Mouse (Mus musculus) kidney, postnatal 0 days (tissue): ENCODE measurements around the gene Chrdl2. TPM values are rescaled to one million over a fixed set of nuclear protein-coding genes. Genes with fewer than 3 reads are reported as not detected.

ENCODE experiments used
- ATAC-seq: fragments of 200-750 bp; cut with Nextera tagmentation; replicated peaks from 2 replicates; pipeline ENCODE4 v1.8.0; 2017; ENCODE audit warnings: low read depth, moderate number of reproducible peaks, moderate TSS enrichment, moderate library complexity; ENCODE audit not compliant: low FRiP score
- DNase-seq: peaks from one replicate; pipeline ENCODE4 v3.0.0-alpha.2; 2016; ENCODE audit warnings: low spot score
- H3K27ac ChIP-seq: fragments of 300-500 bp; sonication (generic); 2 replicates; pipeline ENCODE4 v1.5.1; 2014; ENCODE audit warnings: mild to moderate bottlenecking
- H3K27me3 ChIP-seq: fragments of 300-500 bp; sonication (generic); 2 replicates; pipeline ENCODE4 v1.6.1; 2014; ENCODE audit warnings: low read length, mixed read lengths; ENCODE audit not compliant: insufficient read depth
- H3K36me3 ChIP-seq: fragments of 300-500 bp; sonication (generic); 2 replicates; pipeline ENCODE4 v1.6.1; 2014; ENCODE audit warnings: low read length, mixed read lengths; ENCODE audit not compliant: insufficient read depth
- H3K4me1 ChIP-seq: fragments of 300-500 bp; sonication (generic); replicated peaks from 2 replicates; pipeline ENCODE4 v1.6.1; 2014; ENCODE audit warnings: antibody characterized with exemption, low read length, mixed read lengths; ENCODE audit not compliant: insufficient read depth
- H3K4me2 ChIP-seq: fragments of 300-500 bp; sonication (generic); 2 replicates; pipeline ENCODE4 v1.6.1; 2014; ENCODE audit warnings: mild to moderate bottlenecking, low read length, moderate library complexity, mixed read lengths
- H3K4me3 ChIP-seq: fragments of 300-500 bp; sonication (generic); replicated peaks from 2 replicates; pipeline ENCODE4 v1.5.1; 2014; ENCODE audit warnings: low read depth, low read length
- H3K9ac ChIP-seq: fragments of 300-500 bp; sonication (generic); 2 replicates; pipeline ENCODE4 v1.6.1; 2014; ENCODE audit warnings: low read depth, low read length
- H3K9me3 ChIP-seq: fragments of 300-500 bp; sonication (generic); replicated peaks from 2 replicates; pipeline ENCODE4 v1.6.1; 2016; ENCODE audit warnings: low read length, inconsistent platforms, mixed read lengths
- CTCF ChIP-seq: IDR thresholded peaks from 2 replicates; pipeline ENCODE4 v1.5.1; 2016; ENCODE audit warnings: antibody characterized with exemption, low read depth, mild to moderate bottlenecking, moderate library complexity
- WGBS: fragments of 180-500 bp; shearing (Covaris S2); extraction: QIAGEN DNeasy Blood & Tissue Kit; methylation state at CpG from one replicate; pipeline ENCODE4 v1.1.7; 2014; 5-methylcytosine and 5-hydroxymethylcytosine counted together
- polyA plus RNA-seq: library from polyadenylated mRNA; unstranded; fragments of >200 nt; fragmentation: Nextera tagmentation; extraction: Ambion mirVana; gene quantifications from 2 replicates; pipeline ENCODE4 v1.2.1, GENCODE M21; 2015

The Chrdl2 gene
- polyA plus RNA-seq, 1 experiment from 2014 or later = 0.32 TPM

DNA sequence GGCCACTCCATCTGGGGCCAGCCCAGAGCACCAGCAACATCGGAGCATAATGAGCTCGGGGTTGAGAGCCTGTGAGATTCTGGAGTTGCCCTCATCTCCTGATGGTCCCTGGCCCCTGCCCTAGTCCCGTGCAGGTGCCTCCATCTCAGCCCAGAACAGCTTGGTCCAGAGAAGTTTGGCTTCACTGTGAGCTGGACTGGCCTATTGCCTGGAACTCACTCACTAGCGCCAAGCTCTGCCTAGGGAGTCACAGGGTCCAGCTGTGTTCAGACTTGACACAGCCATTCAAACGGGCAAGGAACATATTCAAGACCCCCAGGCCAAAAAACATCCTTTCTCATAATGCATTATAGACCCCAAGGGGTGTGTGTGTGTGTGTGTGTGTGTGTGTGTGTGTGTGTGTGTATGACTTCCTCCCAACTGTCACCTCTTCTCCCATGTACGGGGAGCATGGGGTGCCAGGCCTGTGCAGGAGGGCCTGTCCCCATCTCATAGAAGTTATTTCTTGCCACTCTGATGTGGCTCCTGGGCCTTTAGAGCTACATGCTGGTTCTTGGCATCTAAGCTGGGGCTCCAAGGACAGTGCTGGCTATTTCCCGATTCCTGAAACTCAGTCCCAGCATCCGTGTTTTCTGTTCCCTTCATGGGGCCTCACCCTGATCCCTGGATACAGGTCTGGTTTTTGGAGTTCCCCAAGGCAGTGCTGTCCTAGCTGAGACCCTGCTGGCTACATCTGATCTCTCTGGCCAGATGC, 25.2 kb downstream of the Chrdl2 start:
- H3K36me3 ChIP-seq = no peaks in the 10 kb centered on the region
- WGBS = 81% methylated on average over 8 of the region's 8 CpGs
- 0 out of 2 replicates have a peak, but pooled peaks cover 10% of the 10 kb centered on the region for H3K4me1 ChIP-seq
- H3K4me3 ChIP-seq = no peak overlapping the region
- no peak overlapping the region for H3K27ac ChIP-seq
- no peak overlapping the region for H3K4me2 ChIP-seq
- ATAC-seq = no peak
- no peak for TF ChIP-seq CTCF
- H3K9me3 ChIP-seq = no peaks in the 10 kb centered on the region
- DNase-seq = no peak
- no peak overlapping the region for H3K9ac ChIP-seq
- no peaks in the 10 kb centered on the region for H3K27me3 ChIP-seq

DNA sequence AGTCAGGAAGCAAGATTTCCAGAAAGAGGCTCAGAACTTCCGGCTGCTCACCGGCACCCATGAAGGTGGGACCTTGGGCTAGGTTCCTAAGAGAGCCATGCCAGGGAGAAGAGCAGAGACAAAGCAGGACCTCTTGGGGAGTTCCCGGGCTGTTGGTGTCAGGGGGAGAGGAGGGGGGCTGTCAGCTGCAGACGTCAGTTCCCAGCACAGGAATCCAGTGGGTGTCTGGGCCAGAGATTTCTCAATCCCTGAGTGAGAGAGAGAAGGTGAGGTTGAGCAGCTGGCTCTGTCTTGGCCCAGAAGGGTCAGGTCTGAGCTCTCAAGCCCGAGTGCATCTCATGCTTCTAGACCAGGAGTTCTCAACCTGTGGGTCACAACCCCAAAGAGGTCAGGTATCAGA, 27.7 kb downstream of the Chrdl2 start:
- DNase-seq (no peak), ATAC-seq (no peak)
- H3K9ac ChIP-seq = no peak overlapping the region
- no peaks in the 10 kb centered on the region for H3K9me3 ChIP-seq
- no peak overlapping the region for H3K4me3 ChIP-seq
- H3K27me3 ChIP-seq = no peaks in the 10 kb centered on the region
- 0 out of 2 replicates have a peak, but pooled peaks cover 7% of the 10 kb centered on the region for H3K4me1 ChIP-seq
- no peak overlapping the region for H3K4me2 ChIP-seq
- H3K27ac ChIP-seq = no peak overlapping the region
- no peaks in the 10 kb centered on the region for H3K36me3 ChIP-seq
- WGBS = 55% methylated on average over 5 of the region's 5 CpGs
- TF ChIP-seq CTCF = no peak

DNA sequence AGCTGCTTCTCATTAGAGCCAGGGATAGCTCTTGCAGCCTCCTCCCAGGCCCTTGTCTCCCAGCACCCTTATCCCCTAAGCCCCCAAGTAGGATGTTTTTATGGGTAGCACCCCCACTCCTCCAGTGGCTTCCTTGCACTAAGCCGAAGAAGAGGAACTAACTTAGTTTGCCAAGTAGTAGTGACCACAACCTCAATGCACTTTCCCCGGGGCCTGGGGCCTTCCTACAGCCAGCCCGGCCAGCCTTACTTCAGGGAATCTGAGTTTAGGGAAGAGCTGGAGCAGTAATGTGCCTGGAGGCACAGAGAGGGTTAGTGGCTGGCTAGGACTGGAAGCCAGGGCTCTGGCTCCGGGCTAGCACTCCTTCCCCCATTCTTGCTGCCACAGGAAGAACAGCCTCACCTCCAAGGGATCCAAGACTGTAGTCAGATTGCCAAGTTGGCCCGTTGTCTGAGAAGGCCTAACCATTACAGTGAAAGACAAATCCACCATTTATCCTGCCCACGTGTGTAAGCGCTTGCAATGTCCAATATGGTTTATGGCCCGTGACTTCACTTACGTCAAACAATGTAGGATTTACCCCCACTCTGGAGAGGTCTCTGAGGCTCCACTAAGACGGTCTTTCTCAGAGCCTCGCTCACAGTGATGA, 29.0 kb downstream of the Chrdl2 start:
- no peaks in the 10 kb centered on the region for H3K27me3 ChIP-seq
- H3K9ac ChIP-seq = peak overlapping the region; percentile 18; the same call in 1 of the 2 replicates
- H3K27ac ChIP-seq = no peak overlapping the region
- DNase-seq = no peak
- H3K4me3 ChIP-seq = no peak overlapping the region
- H3K4me2 ChIP-seq = no peak overlapping the region
- no peaks in the 10 kb centered on the region for H3K9me3 ChIP-seq
- H3K4me1 ChIP-seq = 0 out of 2 replicates have a peak, but pooled peaks cover 7% of the 10 kb centered on the region
- no peak for TF ChIP-seq CTCF
- 48% methylated on average over 11 of the region's 11 CpGs for WGBS
- no peaks in the 10 kb centered on the region for H3K36me3 ChIP-seq
- no peak; the same call in 1 of the 2 replicates for ATAC-seq

DNA sequence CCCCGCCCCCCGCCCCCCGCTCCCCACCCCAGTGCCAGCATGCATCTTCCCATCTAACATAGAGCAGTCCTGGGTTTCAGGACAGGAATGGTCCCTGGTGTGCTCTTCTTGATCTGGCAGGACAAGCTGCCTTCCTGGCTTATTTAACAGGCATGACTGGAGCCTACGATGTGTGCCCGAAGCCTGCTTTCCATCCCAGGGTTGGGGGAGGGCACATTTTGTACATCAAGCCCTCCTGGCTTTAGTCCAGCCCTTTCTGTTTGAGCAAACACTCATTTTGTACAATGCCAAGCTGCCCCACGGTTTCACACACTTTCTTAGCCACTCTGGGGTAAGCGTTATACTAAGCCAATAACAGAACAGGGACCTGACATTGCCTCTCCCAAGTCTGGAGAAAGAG, 30.1 kb downstream of the Chrdl2 start:
- ATAC-seq (no peak), DNase-seq (peak; percentile 25)
- TF ChIP-seq CTCF = no peak
- Histone ChIP-seq H3K4me3 (no peak overlapping the region), H3K9me3 (no peaks in the 10 kb centered on the region), H3K9ac (no peak overlapping the region), H3K27ac (no peak overlapping the region), H3K27me3 (no peaks in the 10 kb centered on the region), H3K36me3 (no peaks in the 10 kb centered on the region), H3K4me2 (no peak overlapping the region), H3K4me1 (0 out of 2 replicates have a peak, but pooled peaks cover 7% of the 10 kb centered on the region)
- 70% methylated on average over 7 of the region's 7 CpGs for WGBS

DNA sequence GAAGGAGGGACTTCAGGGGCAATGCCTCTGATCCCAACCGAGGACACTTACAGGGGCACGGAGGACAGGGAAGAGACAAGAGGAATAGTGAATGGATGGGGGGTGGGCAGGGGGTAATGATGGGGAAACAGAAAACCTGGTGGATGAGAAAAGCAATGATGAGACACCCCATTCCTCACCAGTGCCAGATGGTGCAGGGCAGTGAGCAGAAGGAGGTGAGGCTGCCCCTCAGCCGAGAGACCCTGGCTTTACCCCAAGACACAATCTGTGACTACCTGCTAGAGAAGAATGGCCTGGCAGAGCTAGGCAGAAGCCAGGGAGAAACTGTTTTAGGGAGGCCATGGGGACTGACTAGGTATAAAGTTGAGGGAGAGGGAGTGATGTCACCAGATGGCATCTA, 30.5 kb downstream of the Chrdl2 start:
- 59% methylated on average over 3 of the region's 3 CpGs for WGBS
- no peak for ATAC-seq
- no peak for DNase-seq
- no peak for TF ChIP-seq CTCF
- Histone ChIP-seq H3K9me3 (no peaks in the 10 kb centered on the region), H3K36me3 (no peaks in the 10 kb centered on the region), H3K27me3 (no peaks in the 10 kb centered on the region), H3K4me1 (0 out of 2 replicates have a peak, but pooled peaks cover 7% of the 10 kb centered on the region), H3K27ac (no peak overlapping the region), H3K9ac (no peak overlapping the region), H3K4me3 (no peak overlapping the region), H3K4me2 (no peak overlapping the region)

DNA sequence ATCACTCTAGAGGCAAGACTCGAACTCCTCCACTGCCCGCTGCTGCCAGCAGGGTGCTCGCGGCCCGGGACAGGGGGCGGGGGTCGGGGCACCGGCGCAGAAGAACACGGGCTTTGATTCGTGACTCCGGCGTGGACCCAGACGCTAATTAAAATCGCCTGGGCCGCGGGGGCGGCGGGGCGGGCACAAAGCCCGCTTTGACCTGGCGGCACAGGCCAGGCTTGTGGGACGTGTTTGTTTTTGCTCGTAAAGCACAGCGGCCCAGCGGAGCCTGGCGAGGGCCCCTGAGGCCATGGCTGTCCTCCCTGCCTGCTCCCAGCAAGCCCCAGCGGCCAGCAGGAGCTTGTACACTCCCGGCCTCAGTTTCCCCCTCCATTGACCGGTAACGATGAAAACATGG, 36.1 kb downstream of the Chrdl2 start:
- H3K9ac ChIP-seq = no peak overlapping the region
- ATAC-seq = peak; percentile 66
- H3K36me3 ChIP-seq = no peaks in the 10 kb centered on the region
- H3K4me3 ChIP-seq = no peak overlapping the region
- 0 out of 2 replicates have a peak overlapping the region, but pooled peaks have one; percentile 4 for H3K4me2 ChIP-seq
- no peak for TF ChIP-seq CTCF
- DNase-seq = no peak
- peaks cover 14% of the 10 kb centered on the region; the same call in 1 of the 2 replicates for H3K4me1 ChIP-seq
- 13% methylated on average over 31 of the region's 31 CpGs for WGBS
- no peaks in the 10 kb centered on the region for H3K27me3 ChIP-seq
- H3K27ac ChIP-seq = no peak overlapping the region
- H3K9me3 ChIP-seq = no peaks in the 10 kb centered on the region
